Mouse (Mus musculus) R1 (cell line): Measurements from ENCODE around the gene Scarf2.
A peak's percentile ranks its signal among the peaks of the same experiment; 100 is the strongest.

Experiments used
- DNase-seq: peaks from one replicate; pipeline ENCODE4 v3.0.0-alpha.2; 2018; ENCODE audit warnings: low read depth, low spot score

Gene Scarf2

GRCm38 (mm10) chr16:17798321-17799180 is 1.5 kb downstream of the Scarf2 start:
- no peak for DNase-seq

- no peak for DNase-seq
Measured at GRCm38 (mm10) chr16:17799584-17799983, 2.5 kb downstream of the Scarf2 start.

- peak; percentile 23 for DNase-seq
Measured at GRCm38 (mm10) chr16:17801777-17802455, 4.8 kb downstream of the Scarf2 start.

GRCm38 (mm10) chr16:17802456-17802838 is 5.4 kb downstream of the Scarf2 start:
- no peak for DNase-seq

GRCm38 (mm10) chr16:17802839-17803674 is 6.0 kb downstream of the Scarf2 start:
- DNase-seq: peak; percentile 24

GRCm38 (mm10) chr16:17803675-17804448 is 6.8 kb downstream of the Scarf2 start:
- peak; percentile 15 for DNase-seq

GRCm38 (mm10) chr16:17804449-17804912 is 7.4 kb downstream of the Scarf2 start:
- DNase-seq: peak; percentile 87

GRCm38 (mm10) chr16:17804982-17805381 is 7.9 kb downstream of the Scarf2 start:
- DNase-seq: no peak

GRCm38 (mm10) chr16:17806581-17807191 is 9.6 kb downstream of the Scarf2 start:
- DNase-seq: no peak

- peak; percentile 94 for DNase-seq
Measured at GRCm38 (mm10) chr16:17807192-17808009, 10.3 kb downstream of the Scarf2 start.

GRCm38 (mm10) chr16:17809125-17809524 is 12.0 kb downstream of the Scarf2 start:
- no peak for DNase-seq

GRCm38 (mm10) chr16:17809711-17810110 is 12.6 kb downstream of the Scarf2 start:
- no peak for DNase-seq

GRCm38 (mm10) chr16:17812120-17812519 is 15.0 kb downstream of the Scarf2 start:
- peak; percentile 62 for DNase-seq

- no peak for DNase-seq
Measured at GRCm38 (mm10) chr16:17813173-17813572, 16.1 kb downstream of the Scarf2 start.

GRCm38 (mm10) chr16:17815411-17816402 is 18.6 kb downstream of the Scarf2 start:
- DNase-seq: peak; percentile 89

- DNase-seq: no peak
Measured at GRCm38 (mm10) chr16:17816528-17816927, 19.4 kb downstream of the Scarf2 start.

GRCm38 (mm10) chr16:17826500-17826899 is 29.4 kb downstream of the Scarf2 start:
- DNase-seq: no peak

GRCm38 (mm10) chr16:17828229-17828628 is 31.1 kb downstream of the Scarf2 start:
- DNase-seq: no peak
